Mouse (Mus musculus): ENCODE data around the gene 4931428F04Rik.

GRCm38 (mm10) chr8:105233126-105233935 is 56.3 kb downstream of the 4931428F04Rik start:
- no peak for TF ChIP-seq CTCF (IDR thresholded peaks at IDR 0.05; ENCODE audit: low read depth, low read length)
- TF ChIP-seq POLR2A (IDR thresholded peaks at IDR 0.05; ENCODE audit: extremely low read depth, insufficient read depth, low read length) = no peak
